Mouse (Mus musculus): ENCODE results near the gene 3110082I17Rik.

DNA sequence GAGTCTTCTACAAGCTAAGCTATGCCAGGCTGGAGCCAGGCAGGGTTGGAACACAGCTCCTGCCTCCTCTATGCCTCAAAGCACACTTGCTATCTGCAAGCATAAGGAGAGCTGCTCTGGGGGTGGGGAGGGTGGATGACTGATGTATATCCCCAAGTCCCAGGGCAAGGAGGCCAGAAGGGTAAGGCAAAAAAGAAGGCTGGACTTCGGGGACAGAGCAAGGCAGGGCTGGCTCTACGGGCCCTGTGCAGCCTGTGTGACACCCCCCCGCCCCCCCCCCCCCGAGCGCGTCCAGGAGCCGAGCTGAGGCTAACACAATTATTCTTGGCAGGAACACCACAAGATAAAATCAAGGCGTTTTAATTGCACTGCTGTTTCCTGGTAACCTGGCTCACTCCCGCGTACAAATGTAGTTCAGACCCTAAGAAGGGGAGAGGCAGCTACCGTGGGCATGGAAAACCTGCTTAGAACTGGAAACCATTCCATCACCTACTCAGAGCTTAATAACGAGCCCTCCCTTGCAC is 30.4 kb downstream of the 3110082I17Rik start:
- no peak for TF ChIP-seq CTCF (conservative IDR thresholded peaks at IDR 0.05; ENCODE audit: low read length)
- TF ChIP-seq NANOG (IDR thresholded peaks at IDR 0.05; ENCODE audit: borderline replicate concordance, low read length): no peak
